In genomic region chr17:49182485-49182884, GRCm38 (mm10) we compare ENCODE assay signal across 8 mouse cellular contexts.
A peak's percentile ranks its signal among the peaks of the same experiment; 100 is the strongest.
DNase-seq lines count a peak whose midpoint lies in the region; ATAC-seq lines count a peak whose summit lies in the region.

No protein-coding gene starts in this region.

- H3K4me3 ChIP-seq in hindbrain, embryonic 10.5 days: no peak overlapping the region
- H3K4me3 ChIP-seq in hindbrain, embryonic 12.5 days: no peak overlapping the region
- no peak overlapping the region for H3K4me3 ChIP-seq in limb, embryonic 10.5 days

- WGBS in hindbrain, embryonic 10.5 days: 10% methylated on average over 4 of the region's 4 CpGs
- WGBS in hindbrain, embryonic 12.5 days: 10% methylated on average over 4 of the region's 4 CpGs
- 7% methylated on average over 4 of the region's 4 CpGs for WGBS in limb, embryonic 10.5 days

- intact Hi-C loops in heart, postnatal 10 days (cut with DNase I): loop anchor here (2.0 to 10.0 kb wide), 3 partner anchors 55 to 578 kb away; no protein-coding TSS in a partner anchor

- no peak overlapping the region for H3K9ac ChIP-seq in hindbrain, embryonic 12.5 days

- peak; percentile 46 for DNase-seq in hindbrain, embryonic 10.5 days (ENCODE audit: low spot score)
- peak; percentile 74 for DNase-seq in ES-CJ7 (ENCODE audit: low read depth, low spot score)
- DNase-seq in adrenal gland, postnatal 14 days: peak; percentile 68
- DNase-seq in heart, postnatal 10 days: peak; percentile 37 to 58
- DNase-seq in limb, embryonic 10.5 days (ENCODE audit: low spot score): peak; percentile 71
- peak; percentile 25 for DNase-seq in splenic B cell, adult 2 months (ENCODE audit: low read depth, low spot score)

- no peaks in the 10 kb centered on the region for H3K36me3 ChIP-seq in hindbrain, embryonic 10.5 days
- no peaks in the 10 kb centered on the region for H3K36me3 ChIP-seq in hindbrain, embryonic 12.5 days
- H3K36me3 ChIP-seq in limb, embryonic 10.5 days: no peaks in the 10 kb centered on the region
- no peaks in the 10 kb centered on the region for H3K36me3 ChIP-seq in splenic B cell, adult 2 months (ENCODE audit: control insufficient read depth, insufficient read depth, low read length, poor library complexity, severe bottlenecking)

- H3K4me2 ChIP-seq in hindbrain, embryonic 12.5 days (replicated peaks): no peak overlapping the region

- peaks cover 20% of the 10 kb centered on the region; the same call in 1 of the 2 replicates for H3K27me3 ChIP-seq in hindbrain, embryonic 10.5 days (ENCODE audit: insufficient read depth, poor library complexity, severe bottlenecking)
- H3K27me3 ChIP-seq in hindbrain, embryonic 12.5 days: 0 out of 2 replicates have a peak, but pooled peaks cover 3% of the 10 kb centered on the region
- peaks cover 36% of the 10 kb centered on the region for H3K27me3 ChIP-seq in limb, embryonic 10.5 days (ENCODE audit: low read depth, poor library complexity, severe bottlenecking)
- no peaks in the 10 kb centered on the region for H3K27me3 ChIP-seq in splenic B cell, adult 2 months (ENCODE audit: control insufficient read depth, insufficient read depth, low read length, poor library complexity, severe bottlenecking)

- no peak for ATAC-seq in hindbrain, embryonic 12.5 days (ENCODE audit: low FRiP score)
- no peak for ATAC-seq in inflammation-experienced regulatory T-cells, adult 6 months

- H3K4me1 ChIP-seq in hindbrain, embryonic 10.5 days (replicated peaks): peaks cover 15% of the 10 kb centered on the region; the same call in 1 of the 2 replicates
- peaks cover 8% of the 10 kb centered on the region; the same call in 1 of the 2 replicates for H3K4me1 ChIP-seq in hindbrain, embryonic 12.5 days
- H3K4me1 ChIP-seq in limb, embryonic 10.5 days: peaks cover 6% of the 10 kb centered on the region; the same call in 1 of the 2 replicates

- H3K9me3 ChIP-seq in hindbrain, embryonic 10.5 days: no peaks in the 10 kb centered on the region
- no peaks in the 10 kb centered on the region for H3K9me3 ChIP-seq in hindbrain, embryonic 12.5 days (replicated peaks)
- no peaks in the 10 kb centered on the region for H3K9me3 ChIP-seq in limb, embryonic 10.5 days (replicated peaks)

- H3K27ac ChIP-seq in hindbrain, embryonic 10.5 days: no peak overlapping the region
- no peak overlapping the region for H3K27ac ChIP-seq in hindbrain, embryonic 12.5 days
- H3K27ac ChIP-seq in limb, embryonic 10.5 days: no peak overlapping the region
